Mouse (Mus musculus): ENCODE data around the gene Kank1.

DNA sequence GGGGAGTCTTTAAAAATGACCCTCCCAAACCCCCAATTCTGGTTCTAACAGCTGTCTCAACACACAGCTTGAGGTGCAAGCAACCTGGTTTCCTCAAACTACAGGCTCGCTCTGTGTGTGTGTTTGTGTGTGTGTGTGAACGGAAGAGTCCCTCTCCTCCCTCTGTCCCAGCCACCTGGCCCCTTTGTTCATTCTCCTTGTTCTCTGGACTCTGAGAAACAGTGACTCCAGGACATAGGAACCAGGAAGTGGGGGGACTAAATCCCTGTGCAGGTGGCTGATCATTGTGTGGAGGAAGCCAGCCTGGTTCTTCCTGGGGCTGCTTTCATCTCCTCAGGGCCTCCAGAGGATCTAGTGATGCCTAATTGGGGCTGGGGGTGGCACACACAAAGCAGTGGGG, 46.9 kb downstream of the Kank1 start:
- TF ChIP-seq GATA1 (IDR thresholded peaks at IDR 0.05; ENCODE audit: low read length) (no peak), TAL1 (IDR thresholded peaks at IDR 0.05; ENCODE audit: low read length) (no peak)
